Mouse (Mus musculus): ENCODE measurements at regions not wholly inside any gene's neighbourhood (a gene's known extent, or its start where the extent isn't known, plus 50 kb on each side); places are given as distances from the start of the nearest gene placed in this dataset.
A peak's percentile ranks its signal among the peaks of the same experiment; 100 is the strongest.

- no peak for DNase-seq (ENCODE audit: low spot score in 2 of 2)
These were observed 54.0 kb upstream of the Enpep start for GRCm38 (mm10) chr3:129386522-129386921.

GRCm38 (mm10) chr3:129390506-129390905 lies 58.0 kb upstream of the Enpep start:
- DNase-seq (ENCODE audit: low spot score in 2 of 2) = no peak

- DNase-seq (ENCODE audit: low spot score in 2 of 2) = no peak
These were observed 59.6 kb upstream of the Enpep start for GRCm38 (mm10) chr3:129391888-129392813.

GRCm38 (mm10) chr3:129392814-129393804 lies 60.6 kb upstream of the Enpep start:
- no peak for DNase-seq (ENCODE audit: low spot score in 2 of 2)

- DNase-seq (ENCODE audit: low spot score in 2 of 2) = no peak
These were observed 65.0 kb upstream of the Enpep start for GRCm38 (mm10) chr3:129397481-129397880.

GRCm38 (mm10) chr3:129400092-129400924 lies 67.8 kb upstream of the Enpep start:
- no peak for DNase-seq (ENCODE audit: low spot score in 2 of 2)

- no peak for DNase-seq (ENCODE audit: low spot score in 2 of 2)
These were observed 79.0 kb upstream of the Enpep start for GRCm38 (mm10) chr3:129411389-129412054.

GRCm38 (mm10) chr3:129412126-129412960 lies 79.8 kb upstream of the Enpep start:
- no peak for DNase-seq (ENCODE audit: low spot score in 2 of 2)

- DNase-seq (ENCODE audit: low spot score in 2 of 2) = no peak
These were observed 80.4 kb upstream of the Enpep start for GRCm38 (mm10) chr3:129412961-129413246.

GRCm38 (mm10) chr3:129415656-129416055 lies 83.1 kb upstream of the Enpep start:
- no peak for DNase-seq (ENCODE audit: low spot score in 2 of 2)

- DNase-seq (ENCODE audit: low spot score in 2 of 2) = no peak
These were observed 83.8 kb upstream of the Enpep start for GRCm38 (mm10) chr3:129416337-129416736.

GRCm38 (mm10) chr3:129421620-129422239 lies 89.2 kb upstream of the Enpep start:
- peak in 1 of 2 experiments; percentile 32 for DNase-seq (ENCODE audit: low spot score in 2 of 2)

- no peak for DNase-seq (ENCODE audit: low spot score in 2 of 2)
These were observed 96.2 kb upstream of the Enpep start for GRCm38 (mm10) chr3:129428750-129429149.

GRCm38 (mm10) chr3:129429161-129430111 lies 96.9 kb upstream of the Enpep start:
- peak in 1 of 2 experiments; percentile 5 for DNase-seq (ENCODE audit: low spot score in 2 of 2)

GRCm38 (mm10) chr3:129434056-129434455 lies 98.1 kb upstream of the Elovl6 start:
- no peak for DNase-seq (ENCODE audit: low spot score in 2 of 2)

- no peak for DNase-seq (ENCODE audit: low spot score in 2 of 2)
These were observed 94.5 kb upstream of the Elovl6 start for GRCm38 (mm10) chr3:129437687-129438086.

GRCm38 (mm10) chr3:129442756-129443155 lies 89.4 kb upstream of the Elovl6 start:
- no peak for DNase-seq (ENCODE audit: low spot score in 2 of 2)

GRCm38 (mm10) chr3:129444221-129444620 lies 87.9 kb upstream of the Elovl6 start:
- no peak for DNase-seq (ENCODE audit: low spot score in 2 of 2)
